Mouse (Mus musculus) natural killer cell, adult 2 months (primary cell): ENCODE results near the gene Foxp4.
"Not testable (repeated sequence)": the region's sequence is repeated elsewhere in the genome, so short reads cannot be mapped to it uniquely, and the experiment has no call there.

Experiments
- DNase-seq, 2 experiments: peaks; one replicate each; pipeline ENCODE4 v3.0.0; 2022; ENCODE audit warnings: low spot score in 2 of 2

Gene Foxp4

GRCm38 (mm10) chr17:47853760-47854159 is 70.7 kb downstream of the Foxp4 start:
- DNase-seq: no peak

GRCm38 (mm10) chr17:47853336-47853735 is 71.1 kb downstream of the Foxp4 start:
- no peak for DNase-seq

GRCm38 (mm10) chr17:47851798-47852360 is 72.6 kb downstream of the Foxp4 start:
- not testable (repeated sequence) for DNase-seq

GRCm38 (mm10) chr17:47850639-47851314 is 73.7 kb downstream of the Foxp4 start:
- DNase-seq: no peak

DNA sequence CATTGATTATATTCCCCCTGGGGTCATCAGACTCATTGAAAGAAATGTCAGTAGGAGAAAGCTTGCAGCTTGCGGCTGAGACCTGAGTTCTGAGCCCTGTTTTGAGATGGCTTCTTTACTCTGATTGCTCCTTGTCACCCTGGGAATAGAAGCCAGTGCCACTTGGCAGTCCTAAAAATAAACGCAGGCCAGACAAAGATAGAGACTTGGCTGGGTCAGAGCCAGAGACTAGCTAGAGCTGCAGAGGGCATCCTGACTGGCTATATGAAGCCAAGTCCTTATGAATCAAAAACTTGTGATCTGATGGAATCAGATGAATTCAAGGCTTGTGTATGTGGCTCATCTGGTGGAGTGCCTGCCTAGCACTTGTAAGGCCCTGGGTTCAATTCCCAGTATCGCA is 74.4 kb downstream of the Foxp4 start:
- no peak for DNase-seq

DNA sequence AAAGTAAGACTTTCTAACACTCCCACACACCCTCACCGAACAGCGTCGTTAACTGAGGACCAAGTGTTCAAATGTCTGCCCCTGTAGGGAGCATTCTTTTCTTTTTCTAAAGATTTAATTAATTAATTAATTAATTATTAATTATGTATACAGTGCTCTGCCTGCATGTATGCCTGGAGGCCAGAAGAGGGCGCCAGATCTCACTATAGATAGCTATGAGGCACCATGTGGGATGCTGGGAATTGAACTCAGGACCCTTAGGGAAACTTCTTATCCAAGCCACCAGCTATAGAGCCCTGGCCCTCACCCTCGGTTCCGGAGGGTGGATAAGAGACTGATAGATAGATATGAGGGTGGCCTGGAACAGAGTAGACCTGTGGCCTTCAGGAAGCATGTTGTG is 76.5 kb downstream of the Foxp4 start:
- no peak for DNase-seq

DNA sequence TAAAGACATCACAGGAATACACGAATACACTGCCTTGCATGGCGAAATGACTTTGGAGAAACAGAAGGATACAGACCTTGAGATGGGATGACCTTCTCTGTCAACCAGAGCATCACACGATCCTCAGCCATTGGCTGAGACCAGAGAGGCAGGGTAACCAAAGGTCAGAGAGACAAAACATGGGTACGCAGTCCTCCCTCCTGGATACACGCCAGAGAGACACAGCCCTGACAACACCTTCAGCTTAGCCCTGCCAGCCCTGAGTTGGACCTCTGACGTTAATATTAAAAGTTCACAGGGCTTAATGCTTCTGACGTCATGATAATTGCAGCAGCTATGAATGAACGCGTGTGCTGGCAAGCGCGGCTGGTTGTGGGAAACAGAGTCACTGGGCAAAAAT is 78.8 kb downstream of the Foxp4 start:
- DNase-seq: no peak

GRCm38 (mm10) chr17:47843465-47843864 is 81.0 kb downstream of the Foxp4 start:
- DNase-seq: no peak

- no peak for DNase-seq
Measured at GRCm38 (mm10) chr17:47841931-47842623, 82.4 kb downstream of the Foxp4 start.

GRCm38 (mm10) chr17:47841521-47841920 is 82.9 kb downstream of the Foxp4 start:
- no peak for DNase-seq

DNA sequence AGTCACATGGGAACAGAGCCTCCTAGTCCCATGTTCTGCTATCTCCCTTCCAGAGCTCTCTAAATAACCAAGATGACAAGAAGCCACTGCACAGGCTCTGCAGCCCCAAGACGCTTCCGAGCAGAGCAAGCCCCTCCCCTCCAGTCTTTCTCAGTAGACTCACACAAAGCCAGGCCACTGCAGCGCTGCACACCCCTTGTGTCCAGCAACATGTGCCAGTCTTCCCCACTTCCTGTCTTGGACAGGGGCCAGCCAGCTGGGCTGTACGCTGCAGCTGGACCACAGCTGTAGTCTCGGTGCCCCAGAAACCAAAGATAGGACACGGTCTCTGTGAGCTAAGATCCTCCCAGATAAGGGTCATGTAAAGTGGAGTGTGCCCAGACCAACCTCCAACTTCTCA is 86.6 kb downstream of the Foxp4 start:
- no peak for DNase-seq

DNA sequence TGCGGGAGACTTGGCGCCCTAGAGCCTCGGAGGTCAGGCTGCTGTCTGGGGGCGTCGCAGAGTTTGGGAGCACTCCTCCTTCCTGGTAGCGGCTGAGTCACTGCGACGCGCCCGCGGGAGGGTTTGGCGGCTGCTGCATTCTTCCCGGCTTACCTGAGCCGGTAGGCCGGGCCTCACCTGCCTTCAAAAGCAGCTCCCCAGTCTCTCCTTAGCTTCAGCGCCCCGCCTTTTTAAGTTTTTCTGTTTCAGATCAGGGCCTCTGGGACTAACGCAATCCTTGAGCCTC is 90.0 kb downstream of the Foxp4 start, which contains the start of gene Mdfi:
Gene Mdfi (minus strand): TSS at position 210 of the 286 bp plus-strand sequence.
- DNase-seq: no peak

DNA sequence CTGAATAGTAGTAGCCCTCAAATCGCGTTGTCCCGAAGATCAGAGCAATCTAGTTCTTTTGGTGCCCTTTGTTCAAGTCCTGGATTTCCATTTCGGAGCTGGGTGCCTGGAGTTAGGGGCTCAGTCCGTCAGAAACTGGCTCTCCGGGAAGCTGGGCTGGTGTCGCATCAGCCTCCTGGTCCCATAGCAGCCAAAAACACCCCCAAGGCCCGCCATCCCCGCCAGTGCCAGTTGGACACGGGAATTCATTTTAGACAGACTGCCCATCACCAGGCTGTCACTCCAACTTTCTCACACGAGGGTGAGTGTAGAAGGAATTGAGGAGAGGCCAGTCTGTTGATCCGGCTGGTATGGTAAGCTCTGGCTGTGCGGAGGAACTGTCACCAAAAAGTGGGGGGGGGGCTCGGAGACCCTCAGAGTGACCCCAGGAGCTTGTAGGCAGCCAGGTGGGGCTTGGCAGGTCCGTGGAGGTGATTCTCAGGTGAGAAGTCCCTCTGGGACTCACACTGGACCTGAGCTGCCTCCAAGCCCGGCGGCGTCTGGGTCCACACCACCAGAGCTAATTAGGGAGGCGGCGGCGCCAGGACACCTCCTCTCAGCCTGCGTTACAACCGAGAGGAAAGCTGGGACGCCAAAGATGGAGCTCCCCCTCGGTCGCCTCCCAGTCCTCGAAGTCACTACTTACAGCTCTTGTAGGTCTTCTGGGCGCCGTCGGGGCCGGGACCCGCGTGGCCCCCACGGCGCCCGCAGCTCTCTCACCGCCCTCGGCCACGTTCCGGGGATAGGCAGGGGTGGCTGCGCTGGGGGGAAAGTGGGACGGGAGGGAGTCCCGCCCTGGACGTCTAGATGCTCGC is 90.6 kb downstream of the Foxp4 start:
- DNase-seq: no peak

GRCm38 (mm10) chr17:47833029-47833627 is 91.3 kb downstream of the Foxp4 start:
- DNase-seq: no peak

GRCm38 (mm10) chr17:47832501-47833028 is 91.9 kb downstream of the Foxp4 start:
- no peak for DNase-seq

GRCm38 (mm10) chr17:47831772-47832171 is 92.7 kb downstream of the Foxp4 start:
- no peak for DNase-seq

DNA sequence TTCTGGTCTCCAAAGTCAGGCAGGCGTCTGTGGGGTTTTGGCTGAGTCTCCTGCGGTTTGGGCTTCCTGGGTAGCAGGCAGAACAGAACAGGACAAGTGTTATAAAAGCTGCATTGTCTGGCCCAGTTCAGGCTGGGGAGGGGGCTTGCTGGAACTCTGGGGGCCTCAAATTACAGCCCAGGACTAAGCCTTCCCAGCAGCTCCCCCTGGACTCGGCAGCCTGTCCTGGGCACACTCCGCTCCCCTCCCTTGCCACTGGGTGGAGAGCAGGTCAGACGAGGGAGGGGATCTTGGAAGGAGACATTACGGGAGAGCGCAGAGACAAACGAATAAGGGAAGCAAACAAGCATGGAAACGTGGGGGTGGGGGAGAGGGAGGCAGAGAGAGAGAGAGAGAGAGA is 93.3 kb downstream of the Foxp4 start:
- no peak for DNase-seq

DNA sequence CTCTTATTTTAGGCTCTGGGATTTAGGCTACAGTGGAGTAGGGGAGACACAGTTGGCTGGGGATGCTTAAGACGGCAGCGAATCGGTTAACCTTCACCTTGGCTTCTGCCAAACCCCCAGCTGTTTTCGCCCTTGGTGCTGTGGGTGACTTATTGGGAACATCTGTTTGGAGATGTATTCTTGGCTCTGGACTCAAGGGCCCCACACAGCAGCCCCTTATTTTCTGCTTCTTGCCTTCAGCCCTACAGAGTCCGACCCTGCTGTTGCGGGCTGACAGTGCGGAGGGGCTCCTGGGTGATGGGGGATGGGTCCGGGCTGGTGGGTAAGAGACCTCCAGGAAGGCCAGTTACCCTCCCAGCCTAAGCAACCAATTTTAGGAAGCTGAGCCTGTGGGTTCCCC is 103.1 kb downstream of the Foxp4 start:
- DNase-seq: no peak

- DNase-seq: no peak
Measured at GRCm38 (mm10) chr17:47818038-47818725, 106.3 kb downstream of the Foxp4 start.
